Mouse (Mus musculus): ENCODE results near the gene Cacna1a. TPM values are rescaled to one million over a fixed set of nuclear protein-coding genes. Genes with fewer than 3 reads are reported as not detected.

Cacna1a gene
- 10.5 and 26.3 TPM in 2 replicates for polyA plus RNA-seq (2012; rRNA removed)

GRCm38 (mm10) chr8:84388275-84388674 lies at the start of gene Cacna1a:
Gene Cacna1a, plus strand, starts transcription at chr8:84388440.
- Histone ChIP-seq H3K27ac (ENCODE audit: control insufficient read depth, insufficient read depth, low read length) (no peak within 1 kb of the TSS), H3K4me1 (replicated peaks; ENCODE audit: control insufficient read depth, insufficient read depth, low read length) (no peaks in the 10 kb centered on the region), H3K36me3 (ENCODE audit: control insufficient read depth, insufficient read depth, low read length) (no peaks in the 10 kb centered on the region), H3K27me3 (ENCODE audit: control insufficient read depth, insufficient read depth, low read length) (no peaks in the 10 kb centered on the region), H3K4me3 (ENCODE audit: control insufficient read depth, insufficient read depth, low read length) (no peak within 1 kb of the TSS)
- DNase-seq: no peak
- TF ChIP-seq CTCF (IDR thresholded peaks at IDR 0.05; ENCODE audit: borderline replicate concordance, control insufficient read depth, extremely low read depth, insufficient read depth, low read length, poor library complexity) (no peak), POLR2A (IDR thresholded peaks at IDR 0.05; ENCODE audit: control insufficient read depth, extremely low read depth, insufficient read depth, low read length, poor library complexity) (no peak)
- WGBS: 84% methylated on average over 3 of the region's 3 CpGs

- Histone ChIP-seq H3K36me3 (ENCODE audit: control insufficient read depth, insufficient read depth, low read length) (no peaks in the 10 kb centered on the region), H3K27me3 (ENCODE audit: control insufficient read depth, insufficient read depth, low read length) (no peaks in the 10 kb centered on the region; the same call in 1 of the 2 replicates), H3K4me3 (ENCODE audit: control insufficient read depth, insufficient read depth, low read length) (no peak overlapping the region), H3K4me1 (replicated peaks; ENCODE audit: control insufficient read depth, insufficient read depth, low read length) (no peaks in the 10 kb centered on the region), H3K27ac (ENCODE audit: control insufficient read depth, insufficient read depth, low read length) (no peak overlapping the region)
- 16% methylated on average over 17 of the region's 17 CpGs for WGBS
- DNase-seq: no peak
- TF ChIP-seq POLR2A (IDR thresholded peaks at IDR 0.05; ENCODE audit: control insufficient read depth, extremely low read depth, insufficient read depth, low read length, poor library complexity) (no peak), CTCF (IDR thresholded peaks at IDR 0.05; ENCODE audit: borderline replicate concordance, control insufficient read depth, extremely low read depth, insufficient read depth, low read length, poor library complexity) (no peak)
These were observed 49.7 kb upstream of the Cacna1a start for GRCm38 (mm10) chr8:84338493-84338892.

GRCm38 (mm10) chr8:84339320-84339719 lies 48.9 kb upstream of the Cacna1a start:
- H3K36me3 ChIP-seq (ENCODE audit: control insufficient read depth, insufficient read depth, low read length): no peaks in the 10 kb centered on the region
- WGBS: 14% methylated on average over 7 of the region's 7 CpGs

GRCm38 (mm10) chr8:84339867-84340266 lies 48.4 kb upstream of the Cacna1a start:
- no peak for TF ChIP-seq CTCF (IDR thresholded peaks at IDR 0.05; ENCODE audit: borderline replicate concordance, control insufficient read depth, extremely low read depth, insufficient read depth, low read length, poor library complexity)
- TF ChIP-seq POLR2A (IDR thresholded peaks at IDR 0.05; ENCODE audit: control insufficient read depth, extremely low read depth, insufficient read depth, low read length, poor library complexity): no peak
- Histone ChIP-seq H3K27ac (ENCODE audit: control insufficient read depth, insufficient read depth, low read length) (no peak overlapping the region), H3K36me3 (ENCODE audit: control insufficient read depth, insufficient read depth, low read length) (no peaks in the 10 kb centered on the region), H3K4me3 (ENCODE audit: control insufficient read depth, insufficient read depth, low read length) (no peak overlapping the region), H3K27me3 (ENCODE audit: control insufficient read depth, insufficient read depth, low read length) (no peaks in the 10 kb centered on the region; the same call in 1 of the 2 replicates), H3K4me1 (replicated peaks; ENCODE audit: control insufficient read depth, insufficient read depth, low read length) (no peaks in the 10 kb centered on the region)
- DNase-seq: no peak
- 66% methylated on average over 4 of the region's 4 CpGs for WGBS

More at GRCm38 (mm10) chr8:84339320-84339719, 48.9 kb upstream of the Cacna1a start:
- TF ChIP-seq POLR2A (IDR thresholded peaks at IDR 0.05; ENCODE audit: control insufficient read depth, extremely low read depth, insufficient read depth, low read length, poor library complexity): no peak
- TF ChIP-seq CTCF (IDR thresholded peaks at IDR 0.05; ENCODE audit: borderline replicate concordance, control insufficient read depth, extremely low read depth, insufficient read depth, low read length, poor library complexity): no peak
- no peak for DNase-seq
- Histone ChIP-seq H3K27me3 (ENCODE audit: control insufficient read depth, insufficient read depth, low read length) (no peaks in the 10 kb centered on the region; the same call in 1 of the 2 replicates), H3K27ac (ENCODE audit: control insufficient read depth, insufficient read depth, low read length) (no peak overlapping the region), H3K4me1 (replicated peaks; ENCODE audit: control insufficient read depth, insufficient read depth, low read length) (no peaks in the 10 kb centered on the region), H3K4me3 (ENCODE audit: control insufficient read depth, insufficient read depth, low read length) (no peak overlapping the region)

- DNase-seq: no peak
- Histone ChIP-seq H3K36me3 (ENCODE audit: control insufficient read depth, insufficient read depth, low read length) (no peaks in the 10 kb centered on the region), H3K4me1 (replicated peaks; ENCODE audit: control insufficient read depth, insufficient read depth, low read length) (no peaks in the 10 kb centered on the region), H3K27ac (ENCODE audit: control insufficient read depth, insufficient read depth, low read length) (no peak overlapping the region), H3K4me3 (ENCODE audit: control insufficient read depth, insufficient read depth, low read length) (no peak overlapping the region), H3K27me3 (ENCODE audit: control insufficient read depth, insufficient read depth, low read length) (no peaks in the 10 kb centered on the region; the same call in 1 of the 2 replicates)
- 38% methylated on average over 2 of the region's 2 CpGs for WGBS
- TF ChIP-seq CTCF (IDR thresholded peaks at IDR 0.05; ENCODE audit: borderline replicate concordance, control insufficient read depth, extremely low read depth, insufficient read depth, low read length, poor library complexity): no peak
- no peak for TF ChIP-seq POLR2A (IDR thresholded peaks at IDR 0.05; ENCODE audit: control insufficient read depth, extremely low read depth, insufficient read depth, low read length, poor library complexity)
These were observed 47.6 kb upstream of the Cacna1a start for GRCm38 (mm10) chr8:84340671-84341070.

- whole genome bisulfite sequencing: 73% methylated on average over 7 of the region's 7 CpGs
- no peak for TF ChIP-seq CTCF (IDR thresholded peaks at IDR 0.05; ENCODE audit: borderline replicate concordance, control insufficient read depth, extremely low read depth, insufficient read depth, low read length, poor library complexity)
- no peak for TF ChIP-seq POLR2A (IDR thresholded peaks at IDR 0.05; ENCODE audit: control insufficient read depth, extremely low read depth, insufficient read depth, low read length, poor library complexity)
- no peak for DNase-seq
- H3K27me3 ChIP-seq (ENCODE audit: control insufficient read depth, insufficient read depth, low read length): no peaks in the 10 kb centered on the region
- H3K27ac ChIP-seq (ENCODE audit: control insufficient read depth, insufficient read depth, low read length): no peak overlapping the region
- no peaks in the 10 kb centered on the region for H3K36me3 ChIP-seq (ENCODE audit: control insufficient read depth, insufficient read depth, low read length)
- H3K4me3 ChIP-seq (ENCODE audit: control insufficient read depth, insufficient read depth, low read length): no peak overlapping the region
- H3K4me1 ChIP-seq (replicated peaks; ENCODE audit: control insufficient read depth, insufficient read depth, low read length): no peaks in the 10 kb centered on the region
These were observed 42.7 kb upstream of the Cacna1a start for GRCm38 (mm10) chr8:84345493-84345892.

- WGBS: 61% methylated on average over 4 of the region's 4 CpGs
- Histone ChIP-seq H3K27me3 (ENCODE audit: control insufficient read depth, insufficient read depth, low read length) (no peaks in the 10 kb centered on the region), H3K27ac (ENCODE audit: control insufficient read depth, insufficient read depth, low read length) (no peak overlapping the region), H3K4me1 (replicated peaks; ENCODE audit: control insufficient read depth, insufficient read depth, low read length) (no peaks in the 10 kb centered on the region), H3K4me3 (ENCODE audit: control insufficient read depth, insufficient read depth, low read length) (no peak overlapping the region), H3K36me3 (ENCODE audit: control insufficient read depth, insufficient read depth, low read length) (no peaks in the 10 kb centered on the region)
- DNase-seq: no peak
- TF ChIP-seq CTCF (IDR thresholded peaks at IDR 0.05; ENCODE audit: borderline replicate concordance, control insufficient read depth, extremely low read depth, insufficient read depth, low read length, poor library complexity) (no peak), POLR2A (IDR thresholded peaks at IDR 0.05; ENCODE audit: control insufficient read depth, extremely low read depth, insufficient read depth, low read length, poor library complexity) (no peak)
These were observed 41.8 kb upstream of the Cacna1a start for GRCm38 (mm10) chr8:84346421-84346820.
